Mouse (Mus musculus): ENCODE measurements around the gene Ypel2. TPM values are rescaled to one million over a fixed set of nuclear protein-coding genes. Genes with fewer than 3 reads are reported as not detected.

The Ypel2 gene
- polyA plus RNA-seq, 1 experiment, result 2.1 TPM

DNA sequence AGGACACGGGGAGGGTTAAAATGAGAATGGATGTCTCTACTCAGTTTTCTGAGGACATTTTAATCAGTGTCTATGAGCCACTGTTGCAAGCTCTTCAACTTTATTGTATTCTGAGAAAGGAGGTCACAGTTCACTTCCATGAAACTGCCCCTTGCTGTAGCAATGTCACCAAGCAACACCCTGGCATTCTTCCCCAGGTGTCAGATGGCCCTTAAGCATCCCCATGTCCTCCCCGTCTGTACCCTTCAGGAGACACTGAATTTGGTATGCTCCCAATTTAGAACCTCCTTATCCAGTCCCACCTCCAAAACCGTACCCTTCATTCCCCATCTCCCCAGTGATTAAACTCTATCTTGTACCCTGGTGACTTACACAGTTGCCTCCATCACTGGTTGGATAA, 8.5 kb downstream of the Ypel2 start:
- no peaks in the 10 kb centered on the region for H3K4me1 ChIP-seq (ENCODE audit: control insufficient read depth, insufficient read depth, insufficient read length)
- H3K27me3 ChIP-seq (ENCODE audit: control insufficient read depth, insufficient read depth, low read length), result no peaks in the 10 kb centered on the region
- WGBS, result 84% methylated on average over 3 of the region's 3 CpGs
- TF ChIP-seq CTCF (IDR thresholded peaks at IDR 0.05; ENCODE audit: extremely low read depth, insufficient read depth, insufficient read length, insufficient replicate concordance), result no peak
- no peak for TF ChIP-seq POLR2A (IDR thresholded peaks at IDR 0.05; ENCODE audit: low read depth, low read length)
- H3K36me3 ChIP-seq (ENCODE audit: control insufficient read depth, insufficient read depth, low read length), result no peaks in the 10 kb centered on the region
- no peak for DNase-seq (ENCODE audit: low read depth in 1 of 2, low spot score in 2 of 2)
- no peak overlapping the region for H3K4me3 ChIP-seq (ENCODE audit: extremely low read depth, insufficient read depth, insufficient read length)
- H3K27ac ChIP-seq (ENCODE audit: insufficient read depth, low read length), result no peak overlapping the region

DNA sequence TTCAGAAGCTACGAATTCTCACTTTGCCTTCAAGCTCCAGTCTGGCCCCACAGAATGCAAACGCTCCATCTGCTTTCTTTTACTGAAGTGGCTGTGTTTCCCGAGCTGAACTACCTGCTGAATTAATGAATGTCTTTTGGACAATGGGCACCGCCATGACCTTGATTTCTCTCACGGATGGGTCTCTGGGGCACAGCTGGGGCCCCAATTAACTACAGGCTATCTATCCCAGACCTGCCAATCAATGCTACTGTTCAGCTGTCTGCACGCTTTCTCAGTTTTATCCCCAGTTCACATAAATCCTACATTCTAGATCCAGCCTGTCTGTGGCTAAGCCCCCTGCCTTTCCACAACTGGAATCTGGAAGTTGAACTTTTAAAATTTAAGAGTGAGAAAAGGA, 10.5 kb downstream of the Ypel2 start:
- Histone ChIP-seq H3K27me3 (ENCODE audit: control insufficient read depth, insufficient read depth, low read length) (no peaks in the 10 kb centered on the region), H3K4me3 (ENCODE audit: extremely low read depth, insufficient read depth, insufficient read length) (no peak overlapping the region), H3K36me3 (ENCODE audit: control insufficient read depth, insufficient read depth, low read length) (no peaks in the 10 kb centered on the region), H3K27ac (ENCODE audit: insufficient read depth, low read length) (no peak overlapping the region), H3K4me1 (ENCODE audit: control insufficient read depth, insufficient read depth, insufficient read length) (no peaks in the 10 kb centered on the region)
- TF ChIP-seq POLR2A (IDR thresholded peaks at IDR 0.05; ENCODE audit: low read depth, low read length) (no peak), CTCF (IDR thresholded peaks at IDR 0.05; ENCODE audit: extremely low read depth, insufficient read depth, insufficient read length, insufficient replicate concordance) (no peak)
- DNase-seq (ENCODE audit: low read depth in 1 of 2, low spot score in 2 of 2), result no peak
- 89% methylated on average over 6 of the region's 6 CpGs for WGBS

DNA sequence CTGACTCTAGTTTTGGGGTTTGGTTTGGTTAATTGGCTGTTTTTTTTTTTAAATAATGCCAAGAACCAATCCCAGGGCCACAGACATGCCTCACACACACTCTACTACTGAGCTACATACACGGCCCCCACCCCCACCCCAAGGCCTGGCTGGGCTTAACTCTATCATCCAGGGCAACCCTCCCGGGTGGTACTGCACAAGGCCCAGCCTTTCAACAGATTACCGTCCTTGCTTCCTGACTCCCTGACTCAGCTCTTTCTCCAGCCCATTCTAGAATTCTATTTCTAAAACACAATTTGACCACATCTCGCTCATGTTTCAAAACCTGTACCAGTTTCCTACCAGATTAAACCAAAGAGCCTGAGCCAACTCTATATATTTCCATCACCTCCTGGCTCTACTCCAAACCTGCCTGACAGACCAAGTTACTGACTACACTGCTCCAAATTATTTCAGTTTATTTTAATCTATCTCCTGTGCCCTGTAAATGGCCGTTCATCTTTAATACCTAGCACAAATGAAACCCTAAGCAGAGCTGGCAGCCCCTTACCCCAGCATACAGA, 12.2 kb downstream of the Ypel2 start:
- Histone ChIP-seq H3K27ac (ENCODE audit: insufficient read depth, low read length) (no peak overlapping the region), H3K4me3 (ENCODE audit: extremely low read depth, insufficient read depth, insufficient read length) (no peak overlapping the region), H3K4me1 (ENCODE audit: control insufficient read depth, insufficient read depth, insufficient read length) (no peaks in the 10 kb centered on the region), H3K27me3 (ENCODE audit: control insufficient read depth, insufficient read depth, low read length) (no peaks in the 10 kb centered on the region), H3K36me3 (ENCODE audit: control insufficient read depth, insufficient read depth, low read length) (no peaks in the 10 kb centered on the region)
- no peak for TF ChIP-seq CTCF (IDR thresholded peaks at IDR 0.05; ENCODE audit: extremely low read depth, insufficient read depth, insufficient read length, insufficient replicate concordance)
- TF ChIP-seq POLR2A (IDR thresholded peaks at IDR 0.05; ENCODE audit: low read depth, low read length), result no peak
- no peak for DNase-seq (ENCODE audit: low read depth in 1 of 2, low spot score in 2 of 2)
- 47% methylated on average over 5 of the region's 5 CpGs for WGBS

DNA sequence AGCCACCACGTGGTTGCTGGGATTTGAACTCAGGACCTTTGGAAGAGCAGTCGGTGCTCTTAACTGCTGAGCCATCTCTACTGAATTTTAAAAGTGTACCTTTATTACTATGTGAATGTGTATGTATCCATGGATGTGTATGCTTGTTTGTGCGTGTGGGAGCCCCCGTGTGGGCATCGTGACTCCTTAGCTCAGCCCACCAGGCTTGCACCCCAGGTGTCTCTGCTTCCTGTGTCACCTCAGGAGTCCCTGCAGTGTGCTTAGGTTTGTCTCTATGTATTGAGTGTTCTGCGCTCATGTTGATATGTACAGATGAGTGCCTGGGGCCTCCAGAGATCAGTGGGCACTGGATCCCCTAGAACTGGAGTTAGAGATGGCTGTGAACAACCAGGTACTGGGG, 13.0 kb downstream of the Ypel2 start:
- TF ChIP-seq POLR2A (IDR thresholded peaks at IDR 0.05; ENCODE audit: low read depth, low read length) (no peak), CTCF (IDR thresholded peaks at IDR 0.05; ENCODE audit: extremely low read depth, insufficient read depth, insufficient read length, insufficient replicate concordance) (no peak)
- 89% methylated on average over 6 of the region's 6 CpGs for WGBS

DNA sequence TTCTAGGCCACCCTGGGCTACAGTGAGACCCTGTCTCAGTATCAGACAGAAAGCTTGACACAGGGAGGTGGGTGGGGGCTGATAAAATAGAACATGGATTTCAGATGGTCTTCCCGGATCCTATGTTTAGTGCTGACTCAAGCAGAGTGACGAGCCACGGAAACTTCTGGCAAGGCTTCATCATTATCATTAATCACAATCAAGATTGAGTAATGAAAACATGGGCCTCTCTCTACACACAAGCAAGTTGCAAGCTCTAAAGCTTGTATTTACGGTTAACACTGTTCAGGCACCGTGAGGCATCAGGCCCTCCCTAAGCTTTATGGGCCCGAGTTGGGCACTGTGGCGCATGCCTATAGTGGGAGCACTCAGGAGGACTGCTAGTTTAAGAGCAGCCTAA, 13.7 kb downstream of the Ypel2 start:
- Histone ChIP-seq H3K27me3 (ENCODE audit: control insufficient read depth, insufficient read depth, low read length) (no peaks in the 10 kb centered on the region), H3K4me1 (ENCODE audit: control insufficient read depth, insufficient read depth, insufficient read length) (no peaks in the 10 kb centered on the region), H3K36me3 (ENCODE audit: control insufficient read depth, insufficient read depth, low read length) (no peaks in the 10 kb centered on the region), H3K4me3 (ENCODE audit: extremely low read depth, insufficient read depth, insufficient read length) (no peak overlapping the region), H3K27ac (ENCODE audit: insufficient read depth, low read length) (no peak overlapping the region)
- TF ChIP-seq CTCF (IDR thresholded peaks at IDR 0.05; ENCODE audit: extremely low read depth, insufficient read depth, insufficient read length, insufficient replicate concordance) (no peak), POLR2A (IDR thresholded peaks at IDR 0.05; ENCODE audit: low read depth, low read length) (no peak)
- 90% methylated on average over 7 of the region's 7 CpGs for WGBS
- no peak for DNase-seq (ENCODE audit: low read depth in 1 of 2, low spot score in 2 of 2)

More for the DNA sequence above, 13.0 kb downstream of the Ypel2 start:
- Histone ChIP-seq H3K4me1 (ENCODE audit: control insufficient read depth, insufficient read depth, insufficient read length) (no peaks in the 10 kb centered on the region), H3K27me3 (ENCODE audit: control insufficient read depth, insufficient read depth, low read length) (no peaks in the 10 kb centered on the region), H3K36me3 (ENCODE audit: control insufficient read depth, insufficient read depth, low read length) (no peaks in the 10 kb centered on the region), H3K27ac (ENCODE audit: insufficient read depth, low read length) (no peak overlapping the region), H3K4me3 (ENCODE audit: extremely low read depth, insufficient read depth, insufficient read length) (no peak overlapping the region)
- no peak for DNase-seq (ENCODE audit: low read depth in 1 of 2, low spot score in 2 of 2)

DNA sequence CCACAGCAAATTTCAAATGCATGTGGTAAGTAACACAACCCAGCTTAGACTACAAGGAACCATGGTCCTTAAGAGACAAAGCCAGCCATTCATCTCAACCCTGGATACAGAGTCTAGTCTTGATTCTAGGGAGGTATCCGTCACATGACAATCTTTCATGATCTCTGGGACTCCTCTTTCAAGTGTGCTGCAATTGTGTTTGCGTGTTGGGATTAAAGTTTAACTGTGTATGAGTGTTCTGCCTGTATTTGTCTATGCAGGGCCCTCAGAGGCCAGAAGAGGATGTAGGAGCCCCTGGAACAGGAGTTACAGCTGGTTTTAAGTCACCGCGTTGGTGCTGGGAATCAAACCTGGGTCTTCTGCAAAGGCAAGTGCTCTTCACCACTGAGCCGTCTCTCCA, 16.3 kb downstream of the Ypel2 start:
- no peak for DNase-seq (ENCODE audit: low read depth in 1 of 2, low spot score in 2 of 2)
- Histone ChIP-seq H3K36me3 (ENCODE audit: control insufficient read depth, insufficient read depth, low read length) (no peaks in the 10 kb centered on the region), H3K4me3 (ENCODE audit: extremely low read depth, insufficient read depth, insufficient read length) (no peak overlapping the region), H3K27ac (ENCODE audit: insufficient read depth, low read length) (no peak overlapping the region), H3K27me3 (ENCODE audit: control insufficient read depth, insufficient read depth, low read length) (no peaks in the 10 kb centered on the region), H3K4me1 (ENCODE audit: control insufficient read depth, insufficient read depth, insufficient read length) (no peaks in the 10 kb centered on the region)
- 96% methylated on average over 5 of the region's 5 CpGs for WGBS
- TF ChIP-seq CTCF (IDR thresholded peaks at IDR 0.05; ENCODE audit: extremely low read depth, insufficient read depth, insufficient read length, insufficient replicate concordance) (no peak), POLR2A (IDR thresholded peaks at IDR 0.05; ENCODE audit: low read depth, low read length) (no peak)

DNA sequence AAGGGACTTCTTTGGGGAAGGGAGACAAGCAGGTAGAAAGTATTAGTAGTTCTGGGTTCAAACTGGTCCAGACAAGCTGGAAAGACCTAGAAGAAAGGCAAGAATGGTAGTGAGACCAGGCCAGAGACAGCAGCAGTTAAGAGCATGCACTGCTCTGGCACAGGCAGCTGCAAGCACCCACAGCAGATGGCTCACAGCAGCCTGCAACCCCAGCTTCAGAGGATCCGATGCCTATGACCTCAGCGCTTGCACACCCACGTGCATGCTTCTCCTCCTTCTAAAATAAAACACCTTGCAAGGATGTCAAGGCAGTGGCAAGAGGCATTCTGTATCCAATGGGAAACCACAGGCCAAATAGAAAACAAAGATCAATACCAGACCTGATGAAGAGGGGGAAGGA, 19.1 kb downstream of the Ypel2 start:
- Histone ChIP-seq H3K4me1 (ENCODE audit: control insufficient read depth, insufficient read depth, insufficient read length) (no peaks in the 10 kb centered on the region), H3K36me3 (ENCODE audit: control insufficient read depth, insufficient read depth, low read length) (peaks cover 2% of the 10 kb centered on the region; the same call in 1 of the 2 replicates), H3K27me3 (ENCODE audit: control insufficient read depth, insufficient read depth, low read length) (no peaks in the 10 kb centered on the region), H3K4me3 (ENCODE audit: extremely low read depth, insufficient read depth, insufficient read length) (no peak overlapping the region), H3K27ac (ENCODE audit: insufficient read depth, low read length) (no peak overlapping the region)
- TF ChIP-seq POLR2A (IDR thresholded peaks at IDR 0.05; ENCODE audit: low read depth, low read length) (no peak), CTCF (IDR thresholded peaks at IDR 0.05; ENCODE audit: extremely low read depth, insufficient read depth, insufficient read length, insufficient replicate concordance) (no peak)
- WGBS, result 86% methylated on average over 3 of the region's 3 CpGs
- no peak for DNase-seq (ENCODE audit: low read depth in 1 of 2, low spot score in 2 of 2)
